Mouse (Mus musculus) cortical plate, adult 2 months (tissue): ENCODE measurements around the gene Galnt10. TPM values are rescaled to one million over a fixed set of nuclear protein-coding genes. Genes with fewer than 3 reads are reported as not detected.

Experiments
- H3K27ac ChIP-seq: fragments of 200-500 bp; 2 replicates; pipeline ENCODE4 v1.5.1; 2012; ENCODE audit warnings: low read length, control low read depth, inconsistent platforms; ENCODE audit not compliant: insufficient read depth
- H3K4me1 ChIP-seq: fragments of 200-500 bp; 2 replicates; pipeline ENCODE4 v1.6.1; 2011; ENCODE audit warnings: low read length; ENCODE audit not compliant: control insufficient read depth, insufficient read depth
- H3K4me3 ChIP-seq: fragments of 200-500 bp; 2 replicates; pipeline ENCODE4 v1.5.1; 2011; ENCODE audit warnings: mild to moderate bottlenecking, low read length, control low read depth; ENCODE audit not compliant: insufficient read depth
- CTCF ChIP-seq: fragments of 200-500 bp; IDR thresholded peaks from 2 replicates; pipeline ENCODE4 v1.5.1; 2011; ENCODE audit warnings: mild to moderate bottlenecking, control low read depth, low read length; ENCODE audit not compliant: insufficient read depth; ENCODE audit errors: extremely low read depth
- POLR2A ChIP-seq: fragments of 200-500 bp; IDR thresholded peaks from 2 replicates; pipeline ENCODE4 v1.6.1; 2011; ENCODE audit warnings: mild to moderate bottlenecking, low read length, control low read depth; ENCODE audit not compliant: insufficient read depth; ENCODE audit errors: extremely low read depth
- polyA plus RNA-seq: library from polyadenylated mRNA; depleted of rRNA; stranded (reverse); fragments of >200 nt; gene quantifications from 2 replicates; pipeline ENCODE4 v1.2.3, GENCODE M21; 2012

The Galnt10 gene
- polyA plus RNA-seq, 1 experiment, result 6.4 TPM

GRCm38 (mm10) chr11:57664741-57665140 lies 19.5 kb downstream of the Galnt10 start:
- TF ChIP-seq POLR2A (no peak), CTCF (no peak)
- Histone ChIP-seq H3K4me1 (no peaks in the 10 kb centered on the region), H3K27ac (no peak overlapping the region), H3K4me3 (no peak overlapping the region)

DNA sequence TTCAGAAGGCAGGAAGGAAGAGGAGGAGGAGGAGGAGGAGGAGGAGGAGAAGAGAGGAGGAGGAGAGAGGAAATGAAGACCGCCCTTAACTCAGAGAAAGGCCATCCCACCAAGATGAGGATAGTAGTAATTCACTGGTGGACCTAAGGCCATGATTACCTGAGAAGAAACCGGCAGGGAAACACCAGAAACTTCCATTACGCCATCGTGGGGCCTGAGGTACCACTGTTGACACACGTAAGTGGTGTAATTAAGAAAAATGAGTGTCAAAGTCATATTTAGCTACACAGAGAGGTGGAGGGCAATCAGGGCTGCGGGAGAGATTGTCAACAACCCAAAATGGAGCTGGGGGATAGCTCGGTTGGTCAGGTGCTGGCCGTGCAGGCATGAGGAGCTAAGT lies 23.0 kb downstream of the Galnt10 start:
- Histone ChIP-seq H3K27ac (no peak overlapping the region), H3K4me1 (peaks cover 3% of the 10 kb centered on the region; the same call in 1 of the 2 replicates)
- no peak for TF ChIP-seq CTCF
- TF ChIP-seq POLR2A, result no peak

DNA sequence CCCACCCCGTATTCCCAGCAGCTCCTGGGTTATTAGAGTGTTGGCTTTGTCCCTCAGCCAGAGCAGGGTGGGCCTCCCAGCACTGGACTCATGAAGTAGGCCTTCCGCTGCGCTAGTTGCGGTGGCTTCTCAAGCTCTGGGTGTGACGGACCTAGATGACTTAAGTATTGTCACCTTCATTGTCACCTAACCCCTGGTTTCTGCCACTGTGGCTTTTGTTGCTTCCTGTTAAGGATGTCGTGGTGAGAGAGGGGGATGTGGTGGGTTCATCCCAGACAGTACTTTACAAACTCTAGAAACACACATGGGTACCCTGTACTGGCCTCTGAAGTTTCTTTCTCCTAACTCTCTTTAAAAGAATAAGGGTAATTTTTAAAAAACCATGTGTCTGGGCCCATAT lies 24.3 kb downstream of the Galnt10 start:
- H3K4me3 ChIP-seq, result no peak overlapping the region
- no peak overlapping the region for H3K27ac ChIP-seq
- H3K4me1 ChIP-seq, result peaks cover 12% of the 10 kb centered on the region
- no peak for TF ChIP-seq CTCF
- no peak for TF ChIP-seq POLR2A

More for the DNA sequence above, 23.0 kb downstream of the Galnt10 start:
- H3K4me3 ChIP-seq, result no peak overlapping the region

GRCm38 (mm10) chr11:57671120-57671697 lies 26.0 kb downstream of the Galnt10 start:
- Histone ChIP-seq H3K27ac (no peak overlapping the region), H3K4me1 (peaks cover 13% of the 10 kb centered on the region), H3K4me3 (no peak overlapping the region)
- TF ChIP-seq CTCF, result no peak
- TF ChIP-seq POLR2A, result no peak

DNA sequence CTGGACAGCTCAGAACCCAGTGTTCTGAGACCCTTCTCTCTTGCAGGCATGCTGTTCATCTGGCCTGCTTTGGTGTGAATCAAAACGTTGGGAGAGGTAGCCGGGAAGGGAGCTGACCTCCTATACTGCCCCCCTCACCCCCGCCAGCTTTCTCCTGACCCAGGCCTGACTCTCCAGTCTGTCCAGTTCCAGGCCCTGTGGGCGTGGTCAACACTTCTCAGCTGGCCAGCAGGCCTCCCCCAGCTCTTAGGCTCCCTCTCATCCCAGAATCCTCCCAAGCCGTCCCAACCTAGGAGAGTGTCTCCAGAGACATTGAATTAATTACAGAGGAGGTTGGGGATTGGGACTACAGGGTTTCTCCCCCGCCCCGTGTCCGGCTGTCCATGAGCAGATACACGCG lies 26.6 kb downstream of the Galnt10 start:
- H3K27ac ChIP-seq, result no peak overlapping the region
- H3K4me3 ChIP-seq, result no peak overlapping the region
- TF ChIP-seq POLR2A (no peak), CTCF (no peak)
- H3K4me1 ChIP-seq, result peaks cover 13% of the 10 kb centered on the region

DNA sequence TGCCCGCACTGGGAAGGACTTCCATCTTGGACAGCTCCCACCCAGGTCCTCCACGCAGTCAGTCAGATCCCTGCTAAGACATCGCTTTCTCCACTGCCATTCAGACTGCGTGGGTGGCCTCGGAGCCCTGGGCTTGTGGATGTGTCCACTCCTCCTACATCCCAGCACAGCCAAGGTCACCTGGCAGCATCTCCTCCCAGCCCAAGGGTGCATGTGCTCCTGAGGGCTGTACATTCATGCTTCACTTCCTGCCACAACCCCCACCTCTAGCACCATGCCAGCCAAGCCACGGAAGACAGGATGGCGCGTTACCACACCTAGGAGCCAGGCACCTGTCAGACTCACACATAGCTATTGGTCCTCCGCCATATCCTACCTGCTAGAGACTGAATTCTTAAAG lies 27.8 kb downstream of the Galnt10 start:
- TF ChIP-seq POLR2A, result no peak
- Histone ChIP-seq H3K27ac (no peak overlapping the region), H3K4me1 (peaks cover 13% of the 10 kb centered on the region)

GRCm38 (mm10) chr11:57673977-57674687 lies 28.9 kb downstream of the Galnt10 start:
- H3K27ac ChIP-seq, result peak overlapping the region; percentile 90

More for the DNA sequence above, 27.8 kb downstream of the Galnt10 start:
- no peak overlapping the region for H3K4me3 ChIP-seq

DNA sequence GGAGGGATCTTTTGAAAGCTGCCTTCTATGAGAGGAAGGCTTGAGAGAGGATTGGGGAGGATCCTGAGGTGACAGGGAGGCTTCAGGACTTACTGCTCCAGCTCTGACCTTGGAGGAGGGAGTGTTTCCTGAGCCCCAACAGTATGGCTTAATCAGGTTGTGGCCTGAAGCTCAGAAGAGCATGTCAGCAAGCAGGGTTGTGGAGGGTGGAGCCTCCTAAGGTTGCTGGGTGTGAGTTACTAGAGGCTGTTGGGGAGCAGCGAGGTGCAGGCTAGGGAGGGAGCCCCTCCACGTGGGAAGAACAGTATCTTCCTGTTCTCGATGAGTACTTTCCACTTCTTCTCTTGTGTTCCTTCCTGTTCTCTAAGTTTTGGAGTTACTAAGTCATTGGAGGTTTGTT lies 32.0 kb downstream of the Galnt10 start:
- TF ChIP-seq POLR2A, result no peak
- no peak for TF ChIP-seq CTCF

More at GRCm38 (mm10) chr11:57673977-57674687, 28.9 kb downstream of the Galnt10 start:
- Histone ChIP-seq H3K4me1 (peaks cover 13% of the 10 kb centered on the region), H3K4me3 (no peak overlapping the region)
- TF ChIP-seq CTCF (no peak), POLR2A (no peak)

GRCm38 (mm10) chr11:57682589-57682988 lies 37.3 kb downstream of the Galnt10 start:
- H3K4me3 ChIP-seq, result no peak overlapping the region
- TF ChIP-seq POLR2A, result no peak
- H3K27ac ChIP-seq, result no peak overlapping the region
- H3K4me1 ChIP-seq, result no peaks in the 10 kb centered on the region

More for the DNA sequence above, 32.0 kb downstream of the Galnt10 start:
- H3K4me3 ChIP-seq, result no peak overlapping the region
- peaks cover 13% of the 10 kb centered on the region for H3K4me1 ChIP-seq
- H3K27ac ChIP-seq, result no peak overlapping the region

DNA sequence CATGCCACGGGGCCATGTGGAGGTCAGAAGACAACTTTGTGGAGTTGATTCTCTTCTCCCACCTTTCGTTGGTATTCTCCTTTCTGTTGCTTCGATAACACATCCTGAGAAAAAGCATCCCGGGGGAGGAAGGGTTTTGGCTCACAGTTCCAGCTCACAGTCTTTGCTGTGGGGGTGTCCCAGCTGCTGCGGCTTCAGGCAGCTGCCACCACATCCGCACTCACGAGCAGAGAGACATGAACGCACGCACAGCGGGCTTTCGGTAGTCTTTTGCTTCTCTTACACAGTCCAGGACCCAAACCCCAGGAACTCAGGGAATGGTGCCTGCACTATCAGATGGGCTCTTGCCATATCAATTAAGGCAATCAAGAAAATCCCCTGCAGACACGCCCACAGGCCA lies 37.9 kb downstream of the Galnt10 start:
- TF ChIP-seq POLR2A, result no peak
- TF ChIP-seq CTCF, result no peak
- no peaks in the 10 kb centered on the region for H3K4me1 ChIP-seq
- H3K4me3 ChIP-seq, result no peak overlapping the region
- no peak overlapping the region for H3K27ac ChIP-seq

GRCm38 (mm10) chr11:57683931-57684330 lies 38.7 kb downstream of the Galnt10 start:
- no peak for TF ChIP-seq POLR2A
- TF ChIP-seq CTCF, result no peak

More at GRCm38 (mm10) chr11:57683931-57684330, 38.7 kb downstream of the Galnt10 start:
- no peak overlapping the region for H3K4me3 ChIP-seq
- no peaks in the 10 kb centered on the region for H3K4me1 ChIP-seq
- no peak overlapping the region for H3K27ac ChIP-seq
